Mouse (Mus musculus): ENCODE data around the gene Gm20388.

Gene Gm20388

DNA sequence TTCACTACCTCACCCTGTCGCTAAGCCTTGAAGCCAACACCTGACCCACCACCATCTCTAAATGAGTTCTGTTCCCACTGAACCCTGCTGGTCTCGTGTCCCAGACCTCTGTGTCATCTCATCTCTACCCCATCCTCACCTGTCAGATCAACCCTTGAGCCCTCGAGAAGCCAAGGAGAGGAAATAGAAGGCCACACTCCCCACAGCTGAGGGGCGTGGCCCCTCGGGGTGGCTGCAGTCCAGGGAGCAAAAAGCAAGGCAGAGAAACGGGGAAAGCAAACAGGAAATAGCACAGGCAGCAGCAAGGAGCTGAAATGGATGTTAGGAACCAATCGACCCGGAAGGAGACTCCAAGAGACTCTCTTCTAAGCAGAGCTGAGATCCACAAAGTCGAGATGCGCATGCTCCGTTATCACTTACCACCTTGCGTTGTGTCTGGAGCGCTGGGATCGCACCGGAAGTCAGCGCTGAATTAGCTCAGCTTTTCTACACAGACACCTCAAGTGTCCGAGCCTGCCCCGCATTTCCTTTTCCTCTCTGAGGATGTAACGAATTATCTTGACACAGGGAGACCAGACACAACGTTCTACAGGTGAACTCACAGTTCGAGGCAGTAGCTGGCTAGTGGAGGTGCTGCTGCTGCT lies 3876.7 kb downstream of the Gm20388 start:
- DNase-seq (ENCODE audit: low spot score in 2 of 2), result no peak

DNA sequence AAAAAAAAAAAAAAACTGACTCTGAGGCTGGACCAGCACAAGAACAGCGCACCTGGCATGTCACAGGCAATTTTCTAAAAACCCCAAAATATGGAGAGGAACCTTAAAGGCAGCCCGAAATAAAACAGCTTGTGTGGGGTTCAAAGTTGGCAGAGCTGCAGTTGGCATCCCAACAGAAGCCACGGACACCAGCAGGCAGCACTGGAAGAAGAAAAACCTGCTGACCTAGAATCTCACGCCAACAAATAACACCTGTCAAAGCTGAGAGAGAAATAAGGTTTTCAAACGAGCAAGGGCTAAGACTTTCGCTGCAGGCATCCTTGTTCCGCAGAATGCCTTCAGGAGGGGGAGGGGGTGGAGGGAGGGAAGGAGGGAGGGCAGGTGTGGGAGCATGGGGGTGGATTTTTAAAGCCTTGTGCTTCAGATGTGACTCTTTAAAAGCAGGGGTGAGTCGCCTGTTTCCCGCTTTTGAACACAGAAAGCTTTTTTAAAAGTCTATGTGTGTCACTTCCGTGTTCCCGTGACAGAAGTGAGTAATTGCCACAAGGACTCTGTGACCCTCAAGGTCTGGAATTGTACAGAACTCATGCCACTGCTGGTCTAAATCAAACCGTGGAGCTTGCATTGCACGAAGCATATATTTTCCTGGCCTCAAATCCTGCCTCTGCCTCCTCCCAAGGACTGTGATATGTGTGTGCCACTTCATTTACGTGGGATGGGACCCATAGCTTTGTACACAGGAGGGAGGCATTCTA lies 3878.0 kb downstream of the Gm20388 start:
- DNase-seq (ENCODE audit: low spot score in 2 of 2), result no peak

DNA sequence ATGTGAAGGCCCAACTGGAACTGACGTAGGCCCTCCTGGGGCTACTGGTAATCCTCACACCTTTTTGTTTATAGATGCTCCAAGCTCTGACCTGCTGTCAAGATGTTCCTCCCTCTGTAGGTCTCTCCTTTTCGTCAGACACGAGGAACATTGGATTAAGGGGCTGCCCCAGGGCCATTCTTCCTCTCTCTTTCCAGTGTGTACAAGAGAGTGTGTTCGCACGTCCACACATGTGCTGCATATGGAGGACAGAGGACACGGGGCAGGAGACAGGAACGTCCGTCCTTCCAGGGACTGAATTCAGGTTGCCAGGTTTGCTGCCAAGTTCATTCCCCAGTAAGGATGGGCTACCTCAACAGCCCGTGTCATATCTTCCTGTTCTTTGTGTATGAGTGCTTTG lies 3878.8 kb downstream of the Gm20388 start:
- no peak for DNase-seq (ENCODE audit: low spot score in 2 of 2)

DNA sequence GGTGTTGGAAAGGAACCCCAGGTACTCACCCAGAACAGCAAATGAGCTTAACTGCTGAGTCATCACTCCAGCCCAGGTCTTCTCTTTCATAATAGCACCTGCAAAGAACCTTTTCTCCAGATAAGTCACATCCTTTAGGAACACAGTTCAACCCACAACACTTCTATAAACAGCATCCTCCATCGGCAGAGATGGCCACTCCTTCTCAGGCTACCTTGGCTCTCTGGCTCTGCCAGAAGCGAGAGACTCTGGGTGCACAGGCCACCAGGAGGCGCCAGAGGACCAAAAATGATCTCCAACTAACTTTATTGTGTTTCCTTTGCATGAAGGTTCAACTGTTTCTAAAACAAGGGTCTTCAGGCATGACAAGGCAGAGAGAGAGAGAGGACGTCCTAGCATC lies 3879.3 kb downstream of the Gm20388 start:
- peak in 1 of 2 experiments; percentile 93 for DNase-seq (ENCODE audit: low spot score in 2 of 2)

DNA sequence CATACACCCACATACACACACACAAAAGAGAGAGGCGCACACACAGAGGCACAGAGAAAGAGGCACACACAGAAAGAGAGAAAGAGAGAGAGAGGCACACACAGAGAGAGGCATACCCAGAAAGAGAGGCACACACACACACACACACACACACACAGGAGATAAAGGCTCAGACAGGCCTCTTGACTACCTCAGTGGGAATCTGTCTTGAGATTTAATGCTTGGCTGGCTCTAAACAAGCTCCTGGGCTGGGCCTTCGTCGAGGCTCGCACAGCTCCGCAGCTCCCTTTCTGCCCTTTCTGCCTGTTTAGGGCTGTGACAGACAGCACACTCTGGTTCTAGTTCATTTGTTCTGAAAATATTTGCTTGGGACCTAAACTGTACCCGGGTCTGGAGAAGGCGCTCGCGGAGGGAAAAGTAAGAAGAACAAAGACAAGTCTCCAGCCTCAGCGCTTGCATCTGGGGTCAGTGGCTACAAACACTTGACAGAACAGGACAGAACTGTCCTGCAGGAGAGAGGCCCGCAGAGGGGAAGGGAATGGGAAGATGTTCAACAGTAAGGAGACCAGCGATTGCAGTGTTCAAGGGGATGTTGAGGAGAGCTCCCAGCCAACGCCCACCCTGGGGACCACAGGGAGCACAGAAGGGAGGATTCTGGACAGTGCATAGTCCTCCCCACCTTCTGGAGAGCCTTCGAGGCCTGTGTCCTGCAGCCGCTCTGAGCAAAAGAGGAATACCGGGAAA lies 3880.6 kb downstream of the Gm20388 start:
- no peak for DNase-seq (ENCODE audit: low spot score in 2 of 2)

DNA sequence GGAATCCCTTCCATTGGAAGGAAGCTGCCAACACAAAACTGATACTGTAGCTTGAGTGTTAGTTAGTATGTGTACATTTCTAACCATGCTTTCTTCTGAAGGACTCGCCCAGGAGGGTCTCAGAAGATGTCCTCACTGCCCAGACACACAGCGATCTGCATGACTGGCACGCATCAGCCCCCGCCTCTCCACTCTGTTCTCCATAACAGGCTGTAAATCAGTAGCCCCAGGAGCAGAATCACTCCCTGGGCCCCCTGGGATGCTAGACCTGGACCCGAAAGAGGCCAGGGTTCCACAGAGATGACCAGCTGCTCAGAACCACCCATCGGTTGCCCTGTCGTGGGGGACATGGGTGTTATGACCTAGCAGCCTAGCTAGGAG lies 3881.2 kb downstream of the Gm20388 start:
- no peak for DNase-seq (ENCODE audit: low spot score in 2 of 2)

DNA sequence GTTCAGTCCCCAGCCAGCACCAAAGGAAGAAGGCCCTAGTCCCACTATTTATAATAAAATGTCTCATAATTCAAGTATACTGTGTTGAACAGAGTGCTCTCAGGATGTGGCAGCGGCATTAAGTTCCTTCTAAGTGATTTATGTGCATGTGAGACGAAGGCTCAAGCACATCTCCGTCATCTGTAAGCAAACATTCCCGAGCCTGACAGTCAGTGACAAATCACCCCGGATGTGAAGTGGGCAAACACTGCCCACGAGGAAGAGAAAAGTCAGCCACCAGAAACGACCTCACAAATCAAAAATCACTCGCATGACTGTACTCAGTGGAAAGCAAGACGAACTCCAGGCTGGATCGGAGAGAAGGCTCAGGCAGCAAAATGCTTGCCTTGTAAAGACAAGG lies 3883.3 kb downstream of the Gm20388 start:
- no peak for DNase-seq (ENCODE audit: low spot score in 2 of 2)

DNA sequence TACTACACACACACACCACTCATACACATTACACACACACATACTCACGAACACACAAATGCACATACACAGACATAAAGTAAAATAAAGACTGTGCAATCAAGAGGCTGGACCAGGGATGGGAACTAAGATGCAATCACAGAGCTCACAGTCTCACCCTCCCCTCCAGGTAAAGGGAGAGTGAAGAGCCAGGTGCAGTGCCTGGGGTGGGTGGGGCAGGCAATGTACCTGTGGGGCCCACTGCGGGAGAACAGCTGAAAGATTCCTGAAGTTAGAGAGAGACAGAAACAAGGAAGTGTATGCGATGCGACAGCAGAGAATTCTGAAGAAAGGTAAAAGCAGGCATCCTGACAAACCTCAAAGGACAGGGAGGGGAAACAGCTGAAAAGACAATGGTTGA lies 3884.1 kb downstream of the Gm20388 start:
- no peak for DNase-seq (ENCODE audit: low spot score in 2 of 2)

DNA sequence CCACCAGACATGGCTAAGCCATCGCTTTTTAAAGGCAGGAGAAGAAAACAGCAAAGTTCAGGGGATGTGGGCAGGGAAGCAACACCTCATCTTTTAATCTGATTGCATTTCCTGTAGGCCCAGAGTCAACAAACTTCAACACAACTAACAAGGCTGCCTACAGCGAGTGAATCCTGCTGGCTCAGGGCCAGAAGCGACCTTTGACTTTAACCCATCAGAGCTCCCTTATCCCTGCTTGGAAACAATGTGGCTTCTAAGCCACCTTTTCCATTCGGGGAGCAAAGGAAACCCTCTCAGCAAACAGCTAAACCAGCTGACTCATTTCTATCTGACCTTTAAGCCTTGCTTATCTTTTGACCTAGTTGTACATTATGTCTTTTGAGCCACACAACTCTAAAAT lies 3886.1 kb downstream of the Gm20388 start:
- no peak for DNase-seq (ENCODE audit: low spot score in 2 of 2)

DNA sequence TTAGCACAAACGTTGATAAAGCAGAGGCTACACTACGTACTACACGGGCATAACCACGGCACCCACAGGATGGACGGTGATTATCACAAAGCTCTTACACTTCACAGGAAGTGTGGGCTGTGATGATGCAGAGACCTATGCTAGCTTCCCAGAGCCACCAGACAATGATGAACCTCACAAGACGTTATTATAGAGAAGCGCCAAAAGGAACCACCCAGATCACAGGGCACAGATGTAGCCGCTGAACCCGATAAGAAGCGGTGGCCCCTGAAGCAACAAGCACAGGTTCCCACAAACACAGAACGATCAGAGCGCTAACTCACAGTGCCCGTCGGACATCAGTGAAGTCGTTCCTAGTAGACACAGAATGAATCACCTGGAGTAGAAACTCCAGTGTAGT lies 3887.3 kb downstream of the Gm20388 start:
- no peak for DNase-seq (ENCODE audit: low spot score in 2 of 2)

DNA sequence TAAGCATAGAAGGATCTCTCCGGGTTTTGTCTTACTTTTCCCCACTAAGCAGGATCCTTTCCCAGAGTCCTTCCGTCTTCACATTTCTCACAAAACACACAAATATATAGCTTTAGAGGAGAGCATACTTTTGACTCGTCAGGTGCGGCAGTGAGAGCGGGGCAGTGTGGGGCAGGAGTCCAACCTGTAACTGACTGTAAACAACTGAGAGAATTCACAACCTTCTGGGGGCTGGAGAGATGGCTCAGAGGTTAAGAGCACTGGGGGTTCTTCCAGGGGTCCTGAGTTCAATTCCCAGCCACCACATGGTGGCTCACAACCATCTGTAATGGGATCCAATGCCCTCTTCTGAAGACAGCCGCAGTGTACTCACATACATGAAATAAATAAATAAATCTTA lies 3888.8 kb downstream of the Gm20388 start:
- no peak for DNase-seq (ENCODE audit: low spot score in 2 of 2)

DNA sequence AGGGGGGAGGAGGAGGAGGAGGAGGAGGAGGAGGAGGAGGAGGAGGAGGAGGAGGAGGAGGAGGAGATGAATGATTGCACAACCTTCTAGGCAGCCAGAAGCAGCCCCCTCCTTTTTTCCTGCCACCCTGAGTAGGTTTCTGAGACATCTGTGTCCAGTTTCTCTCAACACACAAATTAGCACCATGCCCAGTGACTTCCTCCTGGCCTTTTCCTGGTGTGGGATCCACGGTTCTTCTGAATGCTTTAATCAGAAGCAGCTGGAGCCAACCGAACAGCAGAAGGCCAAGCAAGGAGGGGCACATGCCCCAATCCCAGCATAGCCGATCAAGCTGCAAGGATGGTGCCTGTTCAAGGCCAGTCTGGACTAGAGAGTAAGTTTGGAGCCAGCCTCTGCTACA lies 3889.2 kb downstream of the Gm20388 start:
- DNase-seq (ENCODE audit: low spot score in 2 of 2), result no peak

DNA sequence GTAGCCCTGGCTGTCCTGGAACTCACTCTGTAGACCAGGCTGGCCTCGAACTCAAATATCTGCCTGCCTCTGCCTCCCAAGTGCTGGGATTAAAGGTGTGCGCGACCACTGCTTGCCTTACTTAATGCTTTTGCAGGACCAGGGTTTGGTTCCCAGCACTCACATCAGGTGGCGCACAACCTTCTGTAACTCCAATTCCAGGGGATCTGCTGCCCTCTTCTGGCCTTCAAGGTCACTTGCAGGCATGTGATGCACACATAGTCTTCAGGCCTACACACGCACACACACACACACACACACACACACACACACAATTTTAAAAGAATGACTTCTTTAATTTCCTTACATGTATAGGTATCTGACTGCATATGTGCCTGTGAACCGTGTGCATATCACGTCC lies 3890.2 kb downstream of the Gm20388 start:
- no peak for DNase-seq (ENCODE audit: low spot score in 2 of 2)

DNA sequence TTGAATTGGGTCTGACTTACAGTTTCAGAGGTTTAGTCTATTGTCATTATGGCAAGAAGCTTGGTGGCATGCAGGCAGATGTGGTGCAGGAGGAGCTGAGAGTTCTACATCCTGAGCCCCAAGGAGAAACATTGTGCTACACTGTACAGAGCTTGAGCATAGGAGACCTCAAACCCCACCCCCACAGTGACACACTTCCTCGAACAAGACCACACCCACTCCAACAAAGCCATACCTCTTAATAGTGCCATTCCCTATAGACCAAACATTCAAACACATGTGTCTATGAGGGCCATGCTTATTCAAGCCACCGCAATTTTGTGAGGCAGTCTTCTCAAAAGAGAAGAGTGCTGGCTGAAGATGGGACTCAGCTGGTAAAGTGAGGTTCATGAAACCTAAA lies 3890.9 kb downstream of the Gm20388 start:
- no peak for DNase-seq (ENCODE audit: low spot score in 2 of 2)

DNA sequence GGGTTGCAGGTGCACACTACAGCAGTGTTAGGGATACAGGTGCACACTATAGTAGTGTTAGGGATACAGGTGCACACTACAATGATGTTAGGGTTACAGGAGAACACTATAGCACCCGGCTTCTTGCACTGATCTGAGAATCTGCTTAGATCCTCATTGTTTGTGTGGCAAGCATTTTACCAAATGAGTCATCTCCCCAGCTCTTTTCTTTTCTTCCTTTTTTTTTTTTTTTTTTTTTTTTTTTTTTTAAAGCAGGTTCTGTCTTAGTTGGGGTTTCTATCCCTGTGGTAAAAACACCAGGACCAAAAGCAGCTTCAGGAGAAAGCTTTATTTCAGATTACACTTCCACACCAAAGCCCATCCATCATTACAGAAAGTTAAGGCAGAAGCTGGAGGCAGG lies 3893.0 kb downstream of the Gm20388 start:
- DNase-seq (ENCODE audit: low spot score in 2 of 2), result no peak

DNA sequence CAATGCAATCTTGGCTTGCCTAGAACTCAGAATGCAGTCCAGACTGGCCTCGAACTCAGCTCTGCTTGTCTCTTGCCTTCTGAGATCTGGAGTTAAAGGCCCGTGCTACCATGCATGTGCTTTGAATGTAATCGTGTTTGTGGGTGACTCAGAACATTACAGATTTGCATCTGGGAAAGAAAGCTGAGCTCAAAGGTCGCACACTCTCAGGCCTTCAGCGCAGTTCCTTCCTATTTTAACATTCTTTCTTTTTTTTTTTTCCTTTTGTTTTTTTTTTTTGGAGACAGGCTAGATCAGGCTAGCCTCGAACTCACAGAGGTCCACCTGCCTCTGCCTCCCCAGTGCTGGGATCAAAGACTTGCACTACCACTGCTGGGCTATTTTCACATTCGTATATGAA lies 3893.9 kb downstream of the Gm20388 start:
- DNase-seq (ENCODE audit: low spot score in 2 of 2), result no peak

DNA sequence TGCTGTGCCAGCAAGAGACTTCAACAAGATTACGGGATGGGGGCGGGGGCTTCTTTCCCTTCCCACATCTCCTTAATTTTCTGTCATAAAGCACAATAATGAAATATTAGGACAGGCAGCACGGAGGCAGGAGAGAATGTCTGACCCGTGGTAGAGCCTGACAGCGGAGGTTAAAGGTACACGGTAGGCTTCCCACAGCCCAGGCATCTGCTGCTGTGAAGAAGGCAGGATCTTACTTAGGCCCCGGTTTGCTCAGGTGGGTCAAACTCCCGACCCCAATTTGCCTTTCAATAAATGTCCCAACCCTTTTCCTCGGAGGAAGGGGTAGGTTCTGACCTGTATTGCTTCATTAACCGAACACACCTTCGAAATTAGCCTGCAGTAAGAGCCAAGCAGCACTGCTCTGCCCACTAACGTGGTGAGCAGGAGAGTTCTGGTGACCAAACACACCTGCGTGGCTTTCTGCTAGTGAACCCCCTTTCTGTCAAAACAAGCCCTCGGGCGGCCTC lies 3894.6 kb downstream of the Gm20388 start:
- DNase-seq (ENCODE audit: low spot score in 2 of 2), result no peak

DNA sequence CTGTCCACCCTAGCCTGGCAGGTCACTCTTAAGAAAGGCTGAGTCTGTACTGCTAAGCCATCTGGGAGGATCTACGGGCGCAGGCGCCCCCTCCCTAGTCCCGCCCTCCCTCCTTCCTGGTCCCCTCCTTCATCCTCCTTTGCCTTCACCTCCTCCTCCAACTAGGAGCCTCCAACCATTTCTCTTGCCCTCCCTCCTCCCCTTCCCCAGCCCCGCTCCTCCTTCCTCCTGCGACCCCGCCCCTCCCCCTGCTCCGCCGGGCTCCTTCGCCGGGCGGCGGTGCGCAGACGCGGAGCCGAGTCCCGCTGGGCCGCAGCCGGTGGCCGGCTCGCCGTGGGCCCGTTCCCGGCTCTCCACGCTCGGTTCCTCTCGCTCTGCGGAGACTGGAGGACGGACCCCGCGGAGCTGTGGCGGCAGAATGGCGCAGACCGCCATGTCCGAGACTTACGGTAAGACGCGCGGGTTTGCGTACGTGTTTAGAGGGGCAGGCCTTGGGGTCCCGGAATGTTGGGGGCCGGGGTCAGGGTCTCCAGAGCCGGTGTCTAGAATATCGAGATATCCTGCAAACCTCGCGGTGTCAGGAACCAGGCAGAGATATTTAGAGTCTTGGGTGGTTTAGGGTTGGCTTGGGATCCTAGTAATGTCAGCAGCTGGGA lies 3895.2 kb downstream of the Gm20388 start, which contains the start of gene Rab4a:
TSS of gene Rab4a (plus strand) at position 268 of the 656 bp plus-strand sequence.
- DNase-seq (ENCODE audit: low spot score in 2 of 2), result peak; percentile 54 to 72

DNA sequence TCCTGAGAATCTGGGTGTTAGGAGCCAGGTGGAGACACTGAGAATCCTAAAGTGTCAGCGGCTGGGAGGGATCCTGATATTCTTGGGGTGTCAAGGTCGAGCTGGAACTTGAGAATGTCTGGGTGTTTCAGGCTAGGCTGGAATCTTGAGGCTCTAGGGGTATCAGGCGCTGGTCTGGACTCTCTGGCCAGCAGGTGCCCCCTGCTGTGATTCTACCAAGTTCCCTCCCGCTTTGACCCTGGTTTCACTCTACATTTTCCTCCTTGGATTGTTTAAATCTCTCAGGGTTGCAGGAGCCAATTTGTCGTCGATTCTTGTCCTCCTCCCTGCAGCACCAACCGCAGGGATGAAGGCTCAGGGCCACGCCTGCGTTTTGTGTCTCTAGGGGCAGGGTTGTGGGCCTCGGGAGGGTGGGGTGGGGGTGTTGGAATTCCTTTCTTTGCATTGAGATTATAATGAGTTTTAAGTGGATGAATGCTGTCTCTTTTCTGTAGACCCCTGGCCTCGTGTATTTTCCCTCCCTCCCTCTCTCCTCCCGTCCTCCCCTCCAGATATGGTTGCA lies 3895.8 kb downstream of the Gm20388 start:
- DNase-seq (ENCODE audit: low spot score in 2 of 2), result no peak

DNA sequence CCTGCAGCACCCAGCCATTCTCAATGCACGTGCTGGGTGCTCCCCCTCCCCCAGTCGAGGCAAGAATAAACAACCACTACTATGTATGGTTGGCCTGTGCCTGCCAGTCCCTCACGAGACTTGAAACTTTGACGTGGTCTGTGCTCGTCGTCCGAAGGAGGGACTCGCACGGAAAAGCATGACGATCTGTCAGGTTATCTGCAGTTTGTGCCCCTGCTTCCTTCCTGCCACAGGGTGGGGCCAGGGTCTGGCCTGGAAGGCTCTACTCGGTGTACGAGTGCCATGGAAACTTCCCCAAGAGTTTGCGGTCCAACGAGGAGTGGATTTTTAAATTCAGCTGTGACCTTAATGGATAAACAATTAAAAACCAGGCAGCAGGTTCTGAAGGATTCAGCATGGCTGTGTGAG lies 3896.4 kb downstream of the Gm20388 start:
- no peak for DNase-seq (ENCODE audit: low spot score in 2 of 2)

DNA sequence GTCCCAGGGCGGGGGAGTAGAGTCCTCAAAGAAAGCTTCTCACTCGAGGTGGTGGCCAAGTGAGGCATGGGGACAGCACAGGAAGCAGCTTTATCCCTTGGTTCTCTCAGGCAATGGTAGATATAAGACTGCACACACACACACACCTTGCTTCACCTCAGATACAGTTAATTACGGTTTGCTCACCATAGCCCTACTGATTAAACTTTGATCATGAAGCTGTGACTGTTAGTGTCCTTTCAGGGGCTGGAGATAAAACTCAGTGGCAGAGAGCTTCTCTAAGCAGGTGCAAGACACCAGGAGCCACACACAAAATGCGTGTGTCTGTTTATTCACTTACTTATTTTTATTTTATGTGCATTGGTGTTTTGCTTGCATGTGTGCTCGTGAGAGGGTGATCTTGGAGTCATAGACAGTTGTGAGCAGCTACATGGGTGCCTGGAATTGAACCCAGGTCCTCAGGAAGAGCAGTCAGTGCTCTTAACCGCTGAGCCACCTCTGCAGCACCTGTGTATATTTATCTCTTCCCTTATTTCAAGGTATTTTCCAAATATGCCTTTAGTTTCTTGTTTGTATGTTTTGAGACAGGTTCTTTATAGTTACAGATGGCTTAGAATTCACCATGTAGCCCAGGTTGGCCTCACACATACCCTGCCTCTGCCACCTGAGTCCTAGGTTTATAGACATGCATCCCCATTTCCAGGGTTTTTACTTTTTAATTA lies 3897.4 kb downstream of the Gm20388 start:
- no peak for DNase-seq (ENCODE audit: low spot score in 2 of 2)

Measured in left cerebral cortex, adult 9 months (tissue).